Mouse (Mus musculus) lung, embryonic 15.5 days (tissue): ENCODE results near the gene Lrrc71. TPM values are rescaled to one million over a fixed set of nuclear protein-coding genes. Genes with fewer than 3 reads are reported as not detected.
A peak's percentile ranks its signal among the peaks of the same experiment; 100 is the strongest.

Experiments used
- ATAC-seq: fragments of 200-750 bp; cut with Nextera tagmentation; 2 replicates; pipeline ENCODE4 v1.8.0; 2017; ENCODE audit warnings: moderate number of reproducible peaks, borderline replicate concordance; ENCODE audit not compliant: low FRiP score, low TSS enrichment; ENCODE audit errors: extremely low read depth
- H3K27ac ChIP-seq: fragments of 300-500 bp; sonication (generic); 2 replicates; pipeline ENCODE4 v1.5.1; 2015; ENCODE audit warnings: moderate library complexity, mild to moderate bottlenecking, inconsistent platforms
- H3K27me3 ChIP-seq: fragments of 300-500 bp; sonication (generic); 2 replicates; pipeline ENCODE4 v1.6.1; 2015; ENCODE audit warnings: inconsistent platforms
- H3K36me3 ChIP-seq: fragments of 300-500 bp; sonication (generic); 2 replicates; pipeline ENCODE4 v1.6.1; 2015; ENCODE audit warnings: inconsistent platforms
- H3K4me1 ChIP-seq: fragments of 300-500 bp; sonication (generic); 2 replicates; pipeline ENCODE4 v1.6.1; 2015; ENCODE audit warnings: inconsistent platforms
- H3K4me2 ChIP-seq: fragments of 300-500 bp; sonication (generic); 2 replicates; pipeline ENCODE4 v1.6.1; 2015; ENCODE audit warnings: inconsistent platforms, mild to moderate bottlenecking, moderate library complexity
- H3K4me3 ChIP-seq: fragments of 300-500 bp; sonication (generic); 2 replicates; pipeline ENCODE4 v1.5.1; 2015; ENCODE audit warnings: mild to moderate bottlenecking, inconsistent platforms
- H3K9ac ChIP-seq: fragments of 300-500 bp; sonication (generic); 2 replicates; pipeline ENCODE4 v1.6.1; 2015; ENCODE audit warnings: inconsistent platforms
- H3K9me3 ChIP-seq: fragments of 300-500 bp; sonication (generic); 2 replicates; pipeline ENCODE4 v1.6.1; 2016; ENCODE audit warnings: inconsistent platforms
- WGBS: fragments of 180-500 bp; shearing (Covaris S2); methylation state at CpG from one replicate; pipeline ENCODE4 v1.1.7; 2015; 5-methylcytosine and 5-hydroxymethylcytosine counted together
- polyA plus RNA-seq: library from polyadenylated mRNA; unstranded; fragments of >200 nt; fragmentation: Nextera tagmentation; extraction: Ambion mirVana; gene quantifications from 2 replicates; pipeline ENCODE4 v1.2.1, GENCODE M21; 2015

Lrrc71 gene
- polyA plus RNA-seq, 1 experiment from 2014 or later: 1.6 TPM

DNA sequence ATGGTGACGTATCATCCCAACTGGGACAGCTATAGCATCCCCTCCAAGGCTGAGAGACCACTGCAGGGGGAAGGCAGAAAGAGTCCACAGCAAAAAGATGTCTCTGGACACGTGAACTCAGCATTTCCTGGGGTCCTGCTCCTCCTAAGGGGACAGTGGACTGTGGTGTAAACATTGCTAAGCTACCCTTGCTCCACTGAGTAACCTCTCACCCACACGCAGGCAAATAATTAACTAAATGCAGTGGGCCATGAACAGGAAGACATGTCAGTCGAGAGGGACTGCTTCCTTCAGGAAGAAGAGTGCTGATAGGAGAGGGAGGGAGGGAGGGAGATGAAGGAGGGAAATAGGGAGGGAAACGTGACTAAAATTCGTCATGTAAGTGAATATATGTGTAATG is 22.7 kb upstream of the Lrrc71 start:
- no peaks in the 10 kb centered on the region for H3K9me3 ChIP-seq
- no peaks in the 10 kb centered on the region for H3K36me3 ChIP-seq
- no peaks in the 10 kb centered on the region; the same call in none of the 2 replicates for H3K27me3 ChIP-seq
- 29% methylated on average over 6 of the region's 6 CpGs for WGBS
- ATAC-seq: no peak
- H3K4me1 ChIP-seq: peaks cover 22% of the 10 kb centered on the region
- no peak overlapping the region for H3K9ac ChIP-seq
- H3K27ac ChIP-seq: no peak overlapping the region
- H3K4me2 ChIP-seq: no peak overlapping the region
- no peak overlapping the region for H3K4me3 ChIP-seq

DNA sequence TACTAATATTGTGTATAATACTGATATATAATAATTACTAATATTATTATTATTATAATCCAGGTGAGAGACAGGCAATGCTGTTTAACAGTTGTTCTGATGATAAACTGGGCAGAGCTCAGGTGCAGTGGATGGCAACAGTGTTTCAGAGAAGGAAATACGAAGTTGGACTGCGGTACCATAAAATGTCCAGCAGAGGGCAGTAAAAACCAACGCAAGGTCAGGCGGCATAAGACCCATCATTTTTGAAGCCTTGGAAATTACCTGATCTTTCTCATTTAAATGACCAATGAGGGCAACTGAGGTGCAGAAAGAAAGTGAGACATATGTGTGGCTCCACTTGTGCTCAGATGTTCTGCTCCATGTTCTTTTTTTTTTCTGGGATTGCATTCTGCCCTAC is 21.9 kb upstream of the Lrrc71 start:
- Histone ChIP-seq H3K36me3 (no peaks in the 10 kb centered on the region), H3K27me3 (no peaks in the 10 kb centered on the region; the same call in 1 of the 2 replicates), H3K4me3 (no peak overlapping the region), H3K4me2 (no peak overlapping the region), H3K27ac (no peak overlapping the region), H3K9ac (no peak overlapping the region), H3K4me1 (peaks cover 31% of the 10 kb centered on the region), H3K9me3 (no peaks in the 10 kb centered on the region)
- under 1% methylated on average over 4 of the region's 4 CpGs for WGBS
- no peak for ATAC-seq

DNA sequence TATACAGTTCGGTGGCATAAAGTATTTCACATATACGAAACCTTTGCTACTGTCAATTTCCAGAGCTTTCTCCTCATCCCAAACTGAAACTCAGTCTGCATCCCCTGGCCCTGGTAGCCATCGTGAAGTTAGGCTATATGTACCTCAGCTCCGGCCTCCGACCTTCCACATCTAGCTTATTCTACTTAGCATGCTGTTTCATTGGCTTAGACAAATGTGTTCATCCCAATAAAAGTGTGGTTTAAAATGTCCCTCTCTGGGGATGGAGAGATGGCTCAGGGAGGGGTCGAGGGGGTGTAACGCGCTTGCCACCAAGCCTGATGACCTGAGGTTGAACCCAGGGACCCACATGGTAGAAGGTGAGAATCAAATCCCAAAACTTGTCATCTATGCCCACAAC is 21.1 kb upstream of the Lrrc71 start:
- H3K36me3 ChIP-seq: no peaks in the 10 kb centered on the region
- H3K9ac ChIP-seq: no peak overlapping the region
- H3K27me3 ChIP-seq: no peaks in the 10 kb centered on the region; the same call in 1 of the 2 replicates
- H3K27ac ChIP-seq: no peak overlapping the region
- peaks cover 38% of the 10 kb centered on the region for H3K4me1 ChIP-seq
- no peak overlapping the region for H3K4me3 ChIP-seq
- no peaks in the 10 kb centered on the region for H3K9me3 ChIP-seq
- 80% methylated on average over 8 of the region's 8 CpGs for WGBS
- no peak for ATAC-seq
- no peak overlapping the region; the same call in 1 of the 2 replicates for H3K4me2 ChIP-seq

DNA sequence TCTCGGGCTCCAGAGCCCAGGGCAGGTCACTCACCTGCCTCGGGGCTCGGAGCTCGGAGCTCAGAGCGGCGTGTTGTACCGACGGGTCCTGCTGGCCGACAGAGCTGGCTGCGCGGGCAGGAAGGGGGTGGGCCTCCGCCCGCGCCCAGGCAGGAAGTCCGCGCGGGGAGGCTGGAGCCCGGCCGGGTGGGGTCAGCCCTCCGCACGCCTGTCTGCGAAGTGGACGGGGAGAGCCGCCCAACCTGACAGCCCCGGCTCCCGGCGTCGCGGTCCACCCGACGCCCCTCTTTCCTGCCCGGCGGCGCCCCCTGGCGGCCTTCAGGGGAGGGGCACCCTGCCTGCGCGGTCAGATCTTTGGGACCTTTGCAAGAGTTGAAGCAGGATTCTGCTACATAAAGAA is 20.4 kb upstream of the Lrrc71 start:
- H3K4me3 ChIP-seq: peak overlapping the region; percentile 56
- peak overlapping the region; percentile 96 for H3K27ac ChIP-seq
- peak overlapping the region; percentile 71 for H3K4me2 ChIP-seq
- H3K4me1 ChIP-seq: peaks cover 45% of the 10 kb centered on the region
- H3K9me3 ChIP-seq: no peaks in the 10 kb centered on the region
- peak; percentile 75 for ATAC-seq
- peak overlapping the region; percentile 58 for H3K9ac ChIP-seq
- H3K27me3 ChIP-seq: no peaks in the 10 kb centered on the region; the same call in 1 of the 2 replicates
- under 1% methylated on average over 35 of the region's 37 CpGs for WGBS
- H3K36me3 ChIP-seq: no peaks in the 10 kb centered on the region

DNA sequence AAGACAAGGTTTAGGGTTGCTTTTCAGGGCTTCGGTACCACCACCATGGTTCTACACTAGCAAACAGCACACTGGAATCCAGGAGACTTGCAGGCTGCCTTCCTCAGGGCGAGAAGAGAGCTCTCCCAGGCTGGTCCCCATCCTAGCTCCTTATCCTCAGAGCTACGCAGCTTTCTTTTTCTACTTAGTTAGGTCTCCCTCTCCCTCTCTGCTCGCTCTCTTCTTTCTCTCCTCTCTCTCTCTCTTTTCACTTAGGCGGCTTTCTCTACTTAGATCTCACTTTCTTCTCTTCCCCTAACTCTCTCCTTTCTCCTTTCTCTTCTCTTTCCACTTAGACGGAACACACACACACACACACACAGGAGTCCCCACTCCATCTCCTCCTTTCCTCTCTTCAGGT is 20.0 kb upstream of the Lrrc71 start:
- ATAC-seq: no peak
- peaks cover 49% of the 10 kb centered on the region for H3K4me1 ChIP-seq
- peak overlapping the region; percentile 96 for H3K27ac ChIP-seq
- no peaks in the 10 kb centered on the region; the same call in 1 of the 2 replicates for H3K27me3 ChIP-seq
- no peaks in the 10 kb centered on the region for H3K9me3 ChIP-seq
- H3K4me2 ChIP-seq: peak overlapping the region; percentile 71
- peak overlapping the region; percentile 56 for H3K4me3 ChIP-seq
- peak overlapping the region; percentile 58 for H3K9ac ChIP-seq
- no peaks in the 10 kb centered on the region for H3K36me3 ChIP-seq
- WGBS: 32% methylated on average over 6 of the region's 6 CpGs

DNA sequence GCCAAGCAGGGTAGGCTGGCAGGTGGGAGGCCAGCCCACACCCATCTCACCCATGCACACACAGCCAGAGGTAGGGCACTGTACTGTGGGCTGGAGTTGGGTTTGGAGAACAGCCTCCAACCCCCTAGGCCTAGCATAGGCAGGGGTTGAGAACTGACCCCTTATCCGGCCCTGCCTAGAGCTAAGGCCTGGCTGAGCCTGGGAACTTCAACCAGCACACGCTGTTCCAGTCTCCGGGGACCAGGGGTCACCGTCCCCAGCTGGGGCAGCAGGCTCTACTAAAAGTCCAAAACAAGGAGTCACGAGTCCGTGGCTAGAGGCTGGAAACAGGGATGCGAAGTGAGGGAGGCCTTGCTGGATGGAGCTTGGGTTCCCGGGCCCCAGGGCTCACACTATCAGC is 19.3 kb upstream of the Lrrc71 start:
- Histone ChIP-seq H3K9ac (peak overlapping the region; percentile 58), H3K27ac (peak overlapping the region; percentile 96), H3K4me1 (peaks cover 54% of the 10 kb centered on the region), H3K4me3 (peak overlapping the region; percentile 56), H3K27me3 (no peaks in the 10 kb centered on the region; the same call in 1 of the 2 replicates), H3K36me3 (no peaks in the 10 kb centered on the region), H3K4me2 (peak overlapping the region; percentile 71), H3K9me3 (no peaks in the 10 kb centered on the region)
- ATAC-seq: no peak
- WGBS: 56% methylated on average over 8 of the region's 8 CpGs

DNA sequence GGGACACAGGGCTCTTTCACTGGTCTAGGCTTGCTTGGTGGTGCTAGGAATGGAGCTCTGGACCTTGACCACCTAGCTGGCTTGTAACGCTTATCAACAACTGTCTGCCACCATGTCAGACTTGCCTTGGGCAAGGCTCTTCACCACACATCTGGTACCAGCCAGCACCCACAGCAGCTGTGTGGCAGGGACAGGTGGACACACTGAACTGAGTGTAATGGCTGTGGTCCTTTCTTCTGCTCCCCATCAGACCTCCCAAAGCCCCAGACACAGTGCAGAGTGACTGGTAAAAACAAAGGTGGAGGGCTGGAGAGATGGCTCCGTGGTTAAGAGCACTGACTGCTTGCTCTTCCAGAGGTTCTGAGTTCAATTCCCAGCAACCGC is 17.9 kb upstream of the Lrrc71 start:
- Histone ChIP-seq H3K9ac (no peak overlapping the region), H3K27me3 (no peaks in the 10 kb centered on the region), H3K36me3 (no peaks in the 10 kb centered on the region), H3K4me3 (no peak overlapping the region), H3K4me1 (peaks cover 69% of the 10 kb centered on the region), H3K4me2 (peak overlapping the region; percentile 54), H3K27ac (peak overlapping the region; percentile 96; the same call in 1 of the 2 replicates), H3K9me3 (no peaks in the 10 kb centered on the region)
- no peak for ATAC-seq
- 76% methylated on average over 3 of the region's 3 CpGs for WGBS

DNA sequence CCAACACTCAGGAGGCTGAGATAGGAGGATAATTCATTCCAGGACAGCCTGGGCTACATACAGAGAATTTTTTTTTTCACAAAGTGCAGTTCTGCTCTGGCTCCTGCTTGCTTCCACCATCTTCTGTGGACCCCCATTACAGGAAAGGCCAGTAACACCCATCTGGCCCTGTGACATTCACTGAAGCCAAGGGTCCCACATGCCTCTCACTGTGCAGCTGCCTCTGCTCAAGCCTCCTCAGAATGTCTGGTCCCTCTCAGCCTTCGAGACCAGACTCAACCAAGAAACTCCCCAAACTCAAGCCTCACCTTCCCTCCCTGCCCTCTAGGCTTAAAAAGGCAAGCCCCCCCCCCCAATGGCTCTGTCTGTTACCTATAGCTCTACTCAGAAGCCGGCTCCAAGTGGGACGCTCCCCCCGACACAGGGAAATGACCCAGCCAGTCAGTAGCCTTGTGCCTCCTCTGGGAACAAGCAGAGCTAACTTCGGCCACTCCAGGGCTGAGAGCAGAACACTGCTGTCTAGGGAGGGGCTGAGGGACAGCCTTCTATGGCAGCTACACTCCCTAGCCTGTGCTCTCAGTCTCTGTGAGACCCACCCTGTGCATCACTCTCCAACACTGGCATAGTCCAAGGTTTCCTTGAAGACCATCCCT is 17.3 kb upstream of the Lrrc71 start:
- no peaks in the 10 kb centered on the region for H3K9me3 ChIP-seq
- H3K4me1 ChIP-seq: peaks cover 71% of the 10 kb centered on the region
- no peak for ATAC-seq
- H3K4me3 ChIP-seq: peak overlapping the region; percentile 24; the same call in 1 of the 2 replicates
- H3K27ac ChIP-seq: peak overlapping the region; percentile 96
- no peak overlapping the region for H3K9ac ChIP-seq
- H3K36me3 ChIP-seq: no peaks in the 10 kb centered on the region
- H3K27me3 ChIP-seq: no peaks in the 10 kb centered on the region
- H3K4me2 ChIP-seq: peak overlapping the region; percentile 54
- 65% methylated on average over 5 of the region's 5 CpGs for WGBS

DNA sequence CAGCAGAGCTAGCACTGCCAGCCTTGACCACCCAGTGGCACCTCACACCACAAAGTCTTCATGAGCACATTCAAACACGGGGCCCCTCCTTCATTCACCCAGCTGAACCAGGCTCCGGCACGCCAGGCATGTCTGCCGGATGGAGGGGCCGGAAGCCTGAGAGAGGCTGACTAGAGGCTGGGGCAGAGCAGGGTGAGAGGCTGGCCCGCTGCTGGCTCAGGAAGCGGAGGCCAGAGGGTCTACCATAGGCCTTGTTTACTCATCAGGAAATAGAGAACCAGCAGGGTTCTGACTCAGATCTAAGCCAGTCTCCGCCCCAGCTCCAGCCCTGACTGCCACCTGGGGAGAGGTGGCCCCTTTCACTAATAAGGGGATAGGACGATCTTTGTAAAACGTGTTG is 16.7 kb upstream of the Lrrc71 start:
- Histone ChIP-seq H3K36me3 (no peaks in the 10 kb centered on the region), H3K4me3 (peak overlapping the region; percentile 24), H3K9me3 (no peaks in the 10 kb centered on the region), H3K9ac (peak overlapping the region; percentile 8; the same call in 1 of the 2 replicates), H3K4me2 (peak overlapping the region; percentile 54), H3K27ac (peak overlapping the region; percentile 96), H3K27me3 (no peaks in the 10 kb centered on the region), H3K4me1 (peaks cover 71% of the 10 kb centered on the region)
- WGBS: 15% methylated on average over 10 of the region's 10 CpGs
- peak; percentile 48 for ATAC-seq

DNA sequence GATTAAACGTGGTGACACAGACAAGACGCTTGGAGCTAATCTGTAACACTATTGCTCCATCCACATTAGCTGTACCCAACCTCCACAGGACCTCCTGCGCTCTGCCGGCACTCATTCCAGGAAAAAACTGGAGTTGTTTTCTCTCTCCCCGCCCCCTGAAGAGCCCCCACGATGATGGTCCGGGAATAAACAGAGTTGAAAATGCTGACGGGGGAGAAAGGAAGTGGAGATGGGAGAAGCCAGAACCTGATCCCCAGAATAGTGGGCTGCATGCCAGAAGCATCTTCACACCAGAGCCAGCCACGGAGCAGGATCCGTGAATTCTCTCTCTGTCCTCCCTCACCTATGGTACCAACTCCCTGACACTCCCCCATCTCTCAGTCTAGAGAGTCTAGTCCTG is 16.1 kb upstream of the Lrrc71 start:
- Histone ChIP-seq H3K36me3 (no peaks in the 10 kb centered on the region), H3K4me1 (peaks cover 71% of the 10 kb centered on the region), H3K4me3 (peak overlapping the region; percentile 24), H3K4me2 (peak overlapping the region; percentile 54), H3K9me3 (no peaks in the 10 kb centered on the region), H3K9ac (peak overlapping the region; percentile 8; the same call in 1 of the 2 replicates), H3K27ac (peak overlapping the region; percentile 96), H3K27me3 (no peaks in the 10 kb centered on the region)
- 9% methylated on average over 10 of the region's 10 CpGs for WGBS
- ATAC-seq: peak; percentile 33; the same call in 1 of the 2 replicates

DNA sequence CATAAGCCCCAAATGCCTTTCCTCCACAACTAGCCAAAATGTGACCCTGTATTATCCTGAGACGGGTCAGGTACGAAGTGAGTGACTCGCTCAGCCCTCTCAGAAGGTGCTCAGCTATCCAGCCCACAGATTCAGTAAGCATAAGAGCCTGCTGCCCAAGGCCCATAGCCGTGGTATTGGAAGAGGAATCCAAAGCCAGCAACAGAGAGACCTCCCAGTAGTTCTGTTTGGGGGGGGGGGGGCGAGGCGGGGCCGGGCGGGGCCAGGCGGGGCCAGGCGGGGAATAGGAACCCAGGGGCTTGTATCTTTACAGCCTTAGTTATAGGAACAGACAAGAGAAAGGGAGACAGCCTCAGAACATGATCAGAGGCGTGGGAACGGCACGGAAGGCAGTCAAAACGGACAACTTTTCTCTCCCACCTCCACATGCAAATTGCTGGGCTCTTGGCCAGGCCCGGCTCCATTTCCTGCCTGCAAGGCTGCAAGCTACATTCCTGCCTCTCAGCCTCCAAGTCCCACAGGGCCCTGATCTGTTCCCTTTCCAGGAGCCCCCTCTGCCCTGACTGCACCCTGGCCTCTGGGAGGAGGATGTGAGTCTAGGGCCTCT is 15.4 kb upstream of the Lrrc71 start:
- Histone ChIP-seq H3K27ac (peak overlapping the region; percentile 96), H3K9ac (peak overlapping the region; percentile 38), H3K27me3 (no peaks in the 10 kb centered on the region), H3K36me3 (peaks cover 6% of the 10 kb centered on the region; the same call in 1 of the 2 replicates), H3K4me2 (peak overlapping the region; percentile 54), H3K9me3 (no peaks in the 10 kb centered on the region), H3K4me3 (peak overlapping the region; percentile 24), H3K4me1 (peaks cover 74% of the 10 kb centered on the region)
- 8% methylated on average over 15 of the region's 15 CpGs for WGBS
- ATAC-seq: peak; percentile 66

DNA sequence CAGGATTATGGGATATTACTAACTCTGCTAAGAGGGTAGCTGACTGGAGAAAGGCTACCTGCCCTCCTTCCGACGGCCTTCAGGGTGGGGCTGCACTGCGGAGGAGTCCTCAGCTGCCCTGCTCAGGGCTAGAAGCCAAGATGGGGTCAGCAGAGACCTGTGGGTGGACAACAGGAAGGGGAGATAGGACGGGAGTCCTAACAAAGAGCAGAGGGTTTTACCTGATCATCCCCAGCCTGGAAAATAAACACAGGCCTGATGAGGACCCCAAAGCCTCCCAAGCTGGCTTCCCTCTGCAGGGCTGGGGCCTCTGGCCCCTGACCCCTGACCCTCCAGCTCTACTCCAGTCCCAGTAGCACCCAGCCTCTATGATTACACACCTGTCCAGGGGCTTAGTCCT is 14.8 kb upstream of the Lrrc71 start:
- Histone ChIP-seq H3K4me1 (peaks cover 74% of the 10 kb centered on the region), H3K36me3 (peaks cover 6% of the 10 kb centered on the region; the same call in 1 of the 2 replicates), H3K4me2 (peak overlapping the region; percentile 54), H3K4me3 (peak overlapping the region; percentile 24), H3K27me3 (no peaks in the 10 kb centered on the region), H3K9me3 (no peaks in the 10 kb centered on the region), H3K27ac (peak overlapping the region; percentile 96), H3K9ac (peak overlapping the region; percentile 38)
- ATAC-seq: no peak
- 18% methylated on average over 4 of the region's 4 CpGs for WGBS
